Mouse (Mus musculus): Measurements from ENCODE around the gene Iqgap3.

GRCm38 (mm10) chr3:88140178-88140902 is 58.6 kb downstream of the Iqgap3 start:
- no peak for TF ChIP-seq GATA1 (IDR thresholded peaks at IDR 0.05; ENCODE audit: borderline replicate concordance, low read length)
- no peak for TF ChIP-seq FLI1 (IDR thresholded peaks at IDR 0.05; ENCODE audit: low read length)
